Comparison of ENCODE assay signal across 14 mouse cellular contexts in genomic region chr8:56932421-56932820, GRCm38 (mm10).
DNase-seq lines count a peak whose midpoint lies in the region; ATAC-seq and TF ChIP-seq lines count a peak whose summit lies in the region.
"Had no signal": no experiment of that assay in that cellular context is flagged by ENCODE, and none has a peak within 500 bp of the region (broad histone marks: within the 10 kb centered on the region; RNA-seq: fewer than 3 reads in every experiment).

No protein-coding gene starts in this region.

- H3K4me3 ChIP-seq in heart, embryonic 11.5 days (ENCODE audit: low read depth, low read length) = no peak overlapping the region
- no peak overlapping the region for H3K4me3 ChIP-seq in liver, adult 2 months (ENCODE audit: insufficient read depth, low read depth, low read length)
- no peak overlapping the region for H3K4me3 ChIP-seq in liver, embryonic 11.5 days (ENCODE audit: low read depth, low read length)
- no peak overlapping the region for H3K4me3 ChIP-seq in stomach, embryonic 14.5 days (ENCODE audit: low read depth, low read length)
- no peak overlapping the region for H3K4me3 ChIP-seq in embryonic facial prominence, embryonic 10.5 days
- no peak overlapping the region for H3K4me3 ChIP-seq in midbrain, embryonic 13.5 days (replicated peaks)
- H3K4me3 ChIP-seq: forebrain, embryonic 12.5 days; lung, embryonic 15.5 days had no signal

- DNase-seq in heart, adult 11 months = no peak
- DNase-seq in liver, adult 2 months (ENCODE audit: extremely low read depth, low read depth, low spot score) = no peak
- no peak for DNase-seq in liver, embryonic 11.5 days (ENCODE audit: low spot score)
- peak; percentile 1 for DNase-seq in R1 (ENCODE audit: low read depth, low spot score)
- no peak for DNase-seq in embryonic facial prominence, embryonic 10.5 days (ENCODE audit: low spot score)
- DNase-seq: cerebellum, adult 8-10 months; gastrocnemius, postnatal 14 days; layer of hippocampus, postnatal 36 days; liver had no signal

- no peak for TF ChIP-seq POLR2A in liver, adult 2 months (IDR thresholded peaks at IDR 0.05; ENCODE audit: extremely low read depth, insufficient read depth, low read length)

- H3K27me3 ChIP-seq in heart, embryonic 11.5 days (ENCODE audit: control insufficient read depth, insufficient read depth, low read length) = no peaks in the 10 kb centered on the region
- H3K27me3 ChIP-seq in liver, adult 2 months (ENCODE audit: control insufficient read depth, insufficient read depth, low read length) = no peaks in the 10 kb centered on the region
- H3K27me3 ChIP-seq in liver, embryonic 11.5 days (replicated peaks; ENCODE audit: control insufficient read depth, insufficient read depth, low read length) = no peaks in the 10 kb centered on the region
- no peaks in the 10 kb centered on the region for H3K27me3 ChIP-seq in stomach, embryonic 14.5 days (ENCODE audit: control insufficient read depth, insufficient read depth, low read length)
- no peaks in the 10 kb centered on the region for H3K27me3 ChIP-seq in embryonic facial prominence, embryonic 10.5 days (replicated peaks; ENCODE audit: low read depth, poor library complexity, severe bottlenecking)
- H3K27me3 ChIP-seq in midbrain, embryonic 13.5 days = no peaks in the 10 kb centered on the region
- H3K27me3 ChIP-seq: forebrain, embryonic 12.5 days; lung, embryonic 15.5 days had no signal

- H3K9ac ChIP-seq in heart, embryonic 11.5 days (ENCODE audit: low read depth, low read length) = 0 out of 2 replicates have a peak overlapping the region, but pooled peaks have one; percentile 3
- no peak overlapping the region for H3K9ac ChIP-seq in liver, adult 2 months (ENCODE audit: low read depth, low read length)
- no peak overlapping the region for H3K9ac ChIP-seq in liver, embryonic 11.5 days (ENCODE audit: low read depth, low read length)
- H3K9ac ChIP-seq in stomach, embryonic 14.5 days (replicated peaks; ENCODE audit: low read depth, low read length) = no peak overlapping the region
- H3K9ac ChIP-seq in midbrain, embryonic 13.5 days (replicated peaks) = no peak overlapping the region
- H3K9ac ChIP-seq: forebrain, embryonic 12.5 days; lung, embryonic 15.5 days had no signal

- no peak overlapping the region for H3K27ac ChIP-seq in heart, embryonic 11.5 days (ENCODE audit: low read depth, low read length)
- 0 out of 2 replicates have a peak overlapping the region, but pooled peaks have one; percentile 7 for H3K27ac ChIP-seq in liver, adult 2 months (replicated peaks; ENCODE audit: insufficient read depth, low read depth, low read length)
- no peak overlapping the region for H3K27ac ChIP-seq in liver, embryonic 11.5 days (ENCODE audit: low read depth, low read length)
- H3K27ac ChIP-seq in stomach, embryonic 14.5 days (ENCODE audit: low read length) = no peak overlapping the region
- H3K27ac ChIP-seq in embryonic facial prominence, embryonic 10.5 days (replicated peaks) = no peak overlapping the region
- no peak overlapping the region for H3K27ac ChIP-seq in midbrain, embryonic 13.5 days
- H3K27ac ChIP-seq: forebrain, embryonic 12.5 days; lung, embryonic 15.5 days had no signal

- TF ChIP-seq CTCF in liver, adult 2 months (IDR thresholded peaks at IDR 0.05; ENCODE audit: low read depth, low read length) = no peak

- H3K4me1 ChIP-seq in heart, embryonic 11.5 days (ENCODE audit: control insufficient read depth, insufficient read depth, low read length) = peaks cover 17% of the 10 kb centered on the region
- no peaks in the 10 kb centered on the region for H3K4me1 ChIP-seq in liver, adult 2 months (ENCODE audit: control insufficient read depth, insufficient read depth, low read length)
- H3K4me1 ChIP-seq in liver, embryonic 11.5 days (replicated peaks; ENCODE audit: control insufficient read depth, insufficient read depth, low read length) = 0 out of 2 replicates have a peak, but pooled peaks cover 2% of the 10 kb centered on the region
- H3K4me1 ChIP-seq in stomach, embryonic 14.5 days (ENCODE audit: control insufficient read depth, insufficient read depth, low read length) = peaks cover 6% of the 10 kb centered on the region; the same call in 1 of the 2 replicates
- no peaks in the 10 kb centered on the region for H3K4me1 ChIP-seq in embryonic facial prominence, embryonic 10.5 days
- 0 out of 2 replicates have a peak, but pooled peaks cover 3% of the 10 kb centered on the region for H3K4me1 ChIP-seq in midbrain, embryonic 13.5 days (replicated peaks)
- H3K4me1 ChIP-seq: forebrain, embryonic 12.5 days; lung, embryonic 15.5 days had no signal

- 33% methylated on average over 6 of the region's 6 CpGs for WGBS in heart, embryonic 11.5 days (ENCODE audit: insufficient replicate concordance)
- 65% methylated on average over 6 of the region's 6 CpGs for WGBS in liver, adult 2 months
- 53% methylated on average over 6 of the region's 6 CpGs for WGBS in liver, embryonic 11.5 days
- 30% methylated on average over 6 of the region's 6 CpGs for whole genome bisulfite sequencing in stomach, embryonic 14.5 days
- WGBS in embryonic facial prominence, embryonic 10.5 days = 75% methylated on average over 6 of the region's 6 CpGs
- WGBS in midbrain, embryonic 13.5 days = 87% methylated on average over 6 of the region's 6 CpGs

- peak overlapping the region; percentile 42 for H3K4me2 ChIP-seq in heart, embryonic 11.5 days
- H3K4me2 ChIP-seq in liver, embryonic 11.5 days = no peak overlapping the region
- H3K4me2 ChIP-seq in stomach, embryonic 14.5 days (replicated peaks; ENCODE audit: low read depth, low read length) = 0 out of 2 replicates have a peak overlapping the region, but pooled peaks have one; percentile 7
- no peak overlapping the region for H3K4me2 ChIP-seq in midbrain, embryonic 13.5 days (replicated peaks)
- H3K4me2 ChIP-seq: forebrain, embryonic 12.5 days; lung, embryonic 15.5 days had no signal

- no peak for ATAC-seq in heart, embryonic 11.5 days (replicated peaks; ENCODE audit: insufficient number of reproducible peaks, low FRiP score, low TSS enrichment)
- no peak for ATAC-seq in liver, embryonic 11.5 days (replicated peaks; ENCODE audit: low FRiP score)
- no peak for ATAC-seq in stomach, embryonic 14.5 days (ENCODE audit: insufficient number of reproducible peaks, insufficient read depth, low FRiP score, low read depth)
- no peak for ATAC-seq in midbrain, embryonic 13.5 days

- no peaks in the 10 kb centered on the region for H3K36me3 ChIP-seq in heart, embryonic 11.5 days (ENCODE audit: control insufficient read depth, insufficient read depth, low read length)
- no peaks in the 10 kb centered on the region for H3K36me3 ChIP-seq in liver, adult 2 months (ENCODE audit: control insufficient read depth, insufficient read depth, low read length)
- H3K36me3 ChIP-seq in liver, embryonic 11.5 days (ENCODE audit: control insufficient read depth, insufficient read depth, low read length) = no peaks in the 10 kb centered on the region
- H3K36me3 ChIP-seq in stomach, embryonic 14.5 days (ENCODE audit: control insufficient read depth, insufficient read depth, low read length) = no peaks in the 10 kb centered on the region
- no peaks in the 10 kb centered on the region for H3K36me3 ChIP-seq in embryonic facial prominence, embryonic 10.5 days (replicated peaks)
- no peaks in the 10 kb centered on the region for H3K36me3 ChIP-seq in midbrain, embryonic 13.5 days
- H3K36me3 ChIP-seq: forebrain, embryonic 12.5 days; lung, embryonic 15.5 days had no signal

- H3K79me2 ChIP-seq in liver, adult 2 months (ENCODE audit: control insufficient read depth, insufficient read depth, low read length) = no peaks in the 10 kb centered on the region

- no peaks in the 10 kb centered on the region for H3K9me3 ChIP-seq in heart, embryonic 11.5 days (replicated peaks; ENCODE audit: control insufficient read depth, low read length)
- H3K9me3 ChIP-seq in liver, embryonic 11.5 days (ENCODE audit: control insufficient read depth, low read length) = no peaks in the 10 kb centered on the region
- H3K9me3 ChIP-seq in stomach, embryonic 14.5 days (ENCODE audit: control insufficient read depth, low read depth, low read length) = no peaks in the 10 kb centered on the region
- H3K9me3 ChIP-seq in embryonic facial prominence, embryonic 10.5 days = no peaks in the 10 kb centered on the region
- no peaks in the 10 kb centered on the region for H3K9me3 ChIP-seq in midbrain, embryonic 13.5 days
- H3K9me3 ChIP-seq: forebrain, embryonic 12.5 days; lung, embryonic 15.5 days had no signal

Comparison
In these comparisons a context has a peak if more than half of its experiments do, and no peak if none do; other contexts are left out.
1. H3K4me2 ChIP-seq: peak in heart, embryonic 11.5 days (single experiment) and stomach, embryonic 14.5 days (single experiment); none in liver, embryonic 11.5 days (single experiment) and midbrain, embryonic 13.5 days (single experiment).